Mouse (Mus musculus): ENCODE results near the gene Tmem86a. TPM values are rescaled to one million over a fixed set of nuclear protein-coding genes. Genes with fewer than 3 reads are reported as not detected.
A peak's percentile ranks its signal among the peaks of the same experiment; 100 is the strongest.

Tmem86a gene
- polyA plus RNA-seq, 1 experiment from 2014 or later: 29.9 TPM

DNA sequence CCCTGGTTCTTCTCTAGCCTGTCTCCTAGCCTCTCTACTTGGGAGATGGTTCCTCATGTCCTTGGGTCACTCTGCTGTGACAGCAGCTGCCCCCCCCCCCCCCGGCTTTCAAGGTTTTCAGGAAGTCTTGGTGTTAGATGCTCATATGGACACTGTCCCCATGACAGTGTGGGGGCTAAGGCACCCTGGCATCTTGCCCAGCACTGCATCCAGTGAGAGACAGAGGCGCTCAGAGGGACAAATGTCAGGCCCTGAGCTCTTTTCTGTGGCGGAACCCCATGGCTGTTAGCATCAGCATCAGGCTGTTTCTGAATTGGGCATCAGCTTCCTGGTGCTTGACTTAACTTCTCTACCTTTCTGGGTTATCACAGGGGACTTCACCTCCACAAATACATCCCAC lies 30.5 kb downstream of the Tmem86a start:
- H3K4me3 ChIP-seq (replicated peaks; ENCODE audit: low read length): no peak overlapping the region
- H3K4me2 ChIP-seq (ENCODE audit: low read depth, low read length): peak overlapping the region; percentile 25; the same call in 1 of the 2 replicates
- 64% methylated on average over 3 of the region's 3 CpGs for WGBS
- ATAC-seq (ENCODE audit: insufficient read depth, low FRiP score): no peak
- H3K4me1 ChIP-seq (ENCODE audit: control insufficient read depth, insufficient read depth, low read length): no peaks in the 10 kb centered on the region; the same call in 1 of the 2 replicates
- H3K36me3 ChIP-seq (ENCODE audit: control insufficient read depth, insufficient read depth, low read length): no peaks in the 10 kb centered on the region
- no peak overlapping the region for H3K27ac ChIP-seq (ENCODE audit: low read length)
- H3K9me3 ChIP-seq (replicated peaks; ENCODE audit: control insufficient read depth, low read length): no peaks in the 10 kb centered on the region
- no peaks in the 10 kb centered on the region for H3K27me3 ChIP-seq (ENCODE audit: control insufficient read depth, insufficient read depth, low read length)
- peak overlapping the region; percentile 57; the same call in 1 of the 2 replicates for H3K9ac ChIP-seq (ENCODE audit: low read length)

DNA sequence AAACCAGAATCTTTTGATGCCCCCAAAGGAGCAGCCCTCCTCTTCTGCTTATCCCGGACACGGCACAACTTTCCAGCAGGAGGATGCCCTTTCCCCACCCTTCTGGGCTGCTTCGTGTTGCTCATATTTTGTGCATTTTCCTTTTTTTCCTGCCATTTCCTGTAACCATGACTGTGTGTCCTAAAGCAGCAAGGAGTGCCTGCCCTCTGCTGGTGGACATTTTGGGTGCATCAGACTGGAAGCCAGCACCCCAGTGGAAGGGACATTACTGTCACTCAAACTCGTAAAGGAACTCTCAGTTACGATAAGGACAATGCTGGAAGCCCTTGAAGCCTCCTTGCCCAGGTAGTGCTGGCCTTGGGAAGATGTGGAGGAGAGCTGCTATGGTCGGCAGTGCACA lies 30.9 kb downstream of the Tmem86a start:
- Histone ChIP-seq H3K27ac (ENCODE audit: low read length) (no peak overlapping the region), H3K9me3 (replicated peaks; ENCODE audit: control insufficient read depth, low read length) (no peaks in the 10 kb centered on the region), H3K4me1 (ENCODE audit: control insufficient read depth, insufficient read depth, low read length) (no peaks in the 10 kb centered on the region; the same call in 1 of the 2 replicates), H3K4me3 (replicated peaks; ENCODE audit: low read length) (no peak overlapping the region), H3K9ac (ENCODE audit: low read length) (peak overlapping the region; percentile 57; the same call in 1 of the 2 replicates), H3K27me3 (ENCODE audit: control insufficient read depth, insufficient read depth, low read length) (no peaks in the 10 kb centered on the region), H3K4me2 (ENCODE audit: low read depth, low read length) (peak overlapping the region; percentile 25; the same call in 1 of the 2 replicates), H3K36me3 (ENCODE audit: control insufficient read depth, insufficient read depth, low read length) (no peaks in the 10 kb centered on the region)
- WGBS: 27% methylated on average over 6 of the region's 6 CpGs
- 0 out of 2 replicates have a peak, but pooled peaks have one; percentile 20 for ATAC-seq (ENCODE audit: insufficient read depth, low FRiP score)

GRCm38 (mm10) chr7:47085075-47085474 lies 34.7 kb downstream of the Tmem86a start:
- Histone ChIP-seq H3K4me2 (ENCODE audit: low read depth, low read length) (no peak overlapping the region), H3K27me3 (ENCODE audit: control insufficient read depth, insufficient read depth, low read length) (no peaks in the 10 kb centered on the region), H3K36me3 (ENCODE audit: control insufficient read depth, insufficient read depth, low read length) (no peaks in the 10 kb centered on the region), H3K4me1 (ENCODE audit: control insufficient read depth, insufficient read depth, low read length) (no peaks in the 10 kb centered on the region; the same call in 1 of the 2 replicates), H3K4me3 (replicated peaks; ENCODE audit: low read length) (no peak overlapping the region), H3K27ac (ENCODE audit: low read length) (no peak overlapping the region), H3K9me3 (replicated peaks; ENCODE audit: control insufficient read depth, low read length) (no peaks in the 10 kb centered on the region), H3K9ac (ENCODE audit: low read length) (no peak overlapping the region)
- ATAC-seq (ENCODE audit: insufficient read depth, low FRiP score): no peak
- 43% methylated on average over 1 of the region's 1 CpGs for WGBS

DNA sequence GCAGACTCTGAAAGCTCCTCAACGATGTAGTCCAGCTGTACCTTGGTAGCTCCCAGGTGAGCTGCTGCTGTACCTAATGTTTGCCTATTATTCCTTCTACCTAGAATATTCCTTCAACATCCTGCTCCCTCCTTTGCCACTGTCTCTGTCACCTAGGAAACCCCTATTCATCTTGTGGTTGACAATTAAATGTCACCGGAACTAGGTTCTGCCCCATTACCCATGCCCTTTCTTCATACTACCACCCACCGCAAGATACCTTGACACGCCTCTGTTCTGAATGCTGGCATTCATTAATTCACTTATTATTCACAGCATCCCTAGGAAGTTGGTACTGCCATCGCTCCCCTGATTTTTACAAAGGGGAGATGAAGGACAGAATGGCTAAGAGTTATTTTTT lies 43.5 kb downstream of the Tmem86a start:
- H3K9me3 ChIP-seq (replicated peaks; ENCODE audit: control insufficient read depth, low read length): no peaks in the 10 kb centered on the region
- H3K27ac ChIP-seq (ENCODE audit: low read length): no peak overlapping the region
- 84% methylated on average over 5 of the region's 5 CpGs for WGBS
- no peaks in the 10 kb centered on the region for H3K4me1 ChIP-seq (ENCODE audit: control insufficient read depth, insufficient read depth, low read length)
- no peaks in the 10 kb centered on the region for H3K36me3 ChIP-seq (ENCODE audit: control insufficient read depth, insufficient read depth, low read length)
- H3K27me3 ChIP-seq (ENCODE audit: control insufficient read depth, insufficient read depth, low read length): no peaks in the 10 kb centered on the region
- H3K9ac ChIP-seq (ENCODE audit: low read length): no peak overlapping the region
- H3K4me3 ChIP-seq (replicated peaks; ENCODE audit: low read length): no peak overlapping the region
- ATAC-seq (ENCODE audit: insufficient read depth, low FRiP score): no peak
- no peak overlapping the region for H3K4me2 ChIP-seq (ENCODE audit: low read depth, low read length)

DNA sequence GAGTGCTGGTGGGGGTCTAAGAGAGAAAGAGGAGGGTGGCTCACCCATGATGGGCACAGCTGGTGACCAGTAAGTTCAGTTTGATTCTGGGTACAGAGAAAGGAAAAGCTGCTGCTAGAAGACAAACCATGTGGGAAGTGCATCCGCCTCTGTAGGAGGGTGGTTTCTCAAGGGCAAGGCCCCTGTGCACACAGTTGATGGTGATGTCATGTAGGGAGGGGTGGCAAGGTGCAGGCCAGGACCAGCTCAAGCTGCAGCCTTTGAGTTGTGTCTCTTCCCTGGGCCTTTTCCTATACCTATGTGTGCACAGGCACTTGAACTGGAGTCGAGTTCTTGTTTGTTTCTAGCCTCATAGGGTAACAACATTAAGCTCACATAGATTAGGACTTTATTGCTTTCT lies 44.6 kb downstream of the Tmem86a start:
- Histone ChIP-seq H3K4me3 (replicated peaks; ENCODE audit: low read length) (no peak overlapping the region), H3K9ac (ENCODE audit: low read length) (no peak overlapping the region), H3K27me3 (ENCODE audit: control insufficient read depth, insufficient read depth, low read length) (no peaks in the 10 kb centered on the region), H3K36me3 (ENCODE audit: control insufficient read depth, insufficient read depth, low read length) (no peaks in the 10 kb centered on the region), H3K4me2 (ENCODE audit: low read depth, low read length) (no peak overlapping the region), H3K9me3 (replicated peaks; ENCODE audit: control insufficient read depth, low read length) (no peaks in the 10 kb centered on the region), H3K27ac (ENCODE audit: low read length) (no peak overlapping the region), H3K4me1 (ENCODE audit: control insufficient read depth, insufficient read depth, low read length) (no peaks in the 10 kb centered on the region)
- no peak for ATAC-seq (ENCODE audit: insufficient read depth, low FRiP score)
- WGBS: 70% methylated on average over 2 of the region's 2 CpGs

GRCm38 (mm10) chr7:47098044-47098443 lies 47.6 kb downstream of the Tmem86a start:
- Histone ChIP-seq H3K27me3 (ENCODE audit: control insufficient read depth, insufficient read depth, low read length) (no peaks in the 10 kb centered on the region), H3K36me3 (ENCODE audit: control insufficient read depth, insufficient read depth, low read length) (no peaks in the 10 kb centered on the region), H3K27ac (ENCODE audit: low read length) (no peak overlapping the region), H3K9me3 (replicated peaks; ENCODE audit: control insufficient read depth, low read length) (no peaks in the 10 kb centered on the region), H3K9ac (ENCODE audit: low read length) (no peak overlapping the region), H3K4me1 (ENCODE audit: control insufficient read depth, insufficient read depth, low read length) (no peaks in the 10 kb centered on the region), H3K4me2 (ENCODE audit: low read depth, low read length) (no peak overlapping the region), H3K4me3 (replicated peaks; ENCODE audit: low read length) (no peak overlapping the region)
- peak; percentile 17; the same call in 1 of the 2 replicates for ATAC-seq (ENCODE audit: insufficient read depth, low FRiP score)
- WGBS: 59% methylated on average over 7 of the region's 7 CpGs

GRCm38 (mm10) chr7:47099306-47099705 lies 48.9 kb downstream of the Tmem86a start:
- whole genome bisulfite sequencing: 81% methylated on average over 7 of the region's 7 CpGs
- no peak for ATAC-seq (ENCODE audit: insufficient read depth, low FRiP score)
- Histone ChIP-seq H3K36me3 (ENCODE audit: control insufficient read depth, insufficient read depth, low read length) (no peaks in the 10 kb centered on the region), H3K4me2 (ENCODE audit: low read depth, low read length) (no peak overlapping the region), H3K9ac (ENCODE audit: low read length) (no peak overlapping the region), H3K27me3 (ENCODE audit: control insufficient read depth, insufficient read depth, low read length) (no peaks in the 10 kb centered on the region), H3K4me3 (replicated peaks; ENCODE audit: low read length) (no peak overlapping the region), H3K27ac (ENCODE audit: low read length) (no peak overlapping the region), H3K4me1 (ENCODE audit: control insufficient read depth, insufficient read depth, low read length) (no peaks in the 10 kb centered on the region), H3K9me3 (replicated peaks; ENCODE audit: control insufficient read depth, low read length) (no peaks in the 10 kb centered on the region)

GRCm38 (mm10) chr7:47100615-47101014 lies 50.2 kb downstream of the Tmem86a start:
- Histone ChIP-seq H3K9ac (ENCODE audit: low read length) (no peak overlapping the region), H3K36me3 (ENCODE audit: control insufficient read depth, insufficient read depth, low read length) (no peaks in the 10 kb centered on the region), H3K27me3 (ENCODE audit: control insufficient read depth, insufficient read depth, low read length) (no peaks in the 10 kb centered on the region), H3K4me3 (replicated peaks; ENCODE audit: low read length) (no peak overlapping the region), H3K4me1 (ENCODE audit: control insufficient read depth, insufficient read depth, low read length) (no peaks in the 10 kb centered on the region), H3K27ac (ENCODE audit: low read length) (no peak overlapping the region), H3K4me2 (ENCODE audit: low read depth, low read length) (no peak overlapping the region), H3K9me3 (replicated peaks; ENCODE audit: control insufficient read depth, low read length) (no peaks in the 10 kb centered on the region)
- 63% methylated on average over 6 of the region's 6 CpGs for WGBS
- ATAC-seq (ENCODE audit: insufficient read depth, low FRiP score): no peak

GRCm38 (mm10) chr7:47102970-47103369 lies 52.6 kb downstream of the Tmem86a start:
- Histone ChIP-seq H3K27me3 (ENCODE audit: control insufficient read depth, insufficient read depth, low read length) (no peaks in the 10 kb centered on the region), H3K4me2 (ENCODE audit: low read depth, low read length) (no peak overlapping the region), H3K4me1 (ENCODE audit: control insufficient read depth, insufficient read depth, low read length) (no peaks in the 10 kb centered on the region), H3K9ac (ENCODE audit: low read length) (no peak overlapping the region), H3K27ac (ENCODE audit: low read length) (no peak overlapping the region), H3K36me3 (ENCODE audit: control insufficient read depth, insufficient read depth, low read length) (no peaks in the 10 kb centered on the region), H3K9me3 (replicated peaks; ENCODE audit: control insufficient read depth, low read length) (no peaks in the 10 kb centered on the region), H3K4me3 (replicated peaks; ENCODE audit: low read length) (no peak overlapping the region)
- 73% methylated on average over 2 of the region's 2 CpGs for WGBS
- ATAC-seq (ENCODE audit: insufficient read depth, low FRiP score): no peak
